Mouse (Mus musculus): ENCODE data around the gene Klrg2.

DNA sequence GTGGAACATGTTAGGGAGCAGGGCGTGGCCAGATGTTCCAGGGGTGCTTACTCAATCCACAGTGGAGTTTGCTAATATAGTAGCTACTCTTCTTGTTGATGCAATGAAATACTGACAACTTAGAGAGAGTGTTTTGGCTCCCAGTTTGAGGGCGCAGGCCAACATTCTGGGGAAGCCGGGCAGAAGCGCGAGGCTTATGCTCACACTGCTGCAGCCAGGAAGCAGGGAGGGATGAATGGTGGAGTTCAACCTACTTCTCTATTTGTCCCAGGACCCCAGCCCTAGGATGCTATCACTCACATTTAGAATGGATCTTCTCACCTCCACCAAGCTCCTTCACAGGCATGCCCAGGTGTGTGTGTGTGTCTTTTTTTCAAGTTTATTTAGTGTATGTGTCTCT, 11.0 kb downstream of the Klrg2 start:
- TF ChIP-seq CTCF (IDR thresholded peaks at IDR 0.05; ENCODE audit: low read depth) (no peak), EP300 (IDR thresholded peaks at IDR 0.05; ENCODE audit: low read depth) (no peak)
